Mouse (Mus musculus) embryonic facial prominence, embryonic 12.5 days (tissue): ENCODE measurements around the gene Mpig6b. TPM values are rescaled to one million over a fixed set of nuclear protein-coding genes. Genes with fewer than 3 reads are reported as not detected.
"Not testable (repeated sequence)": the region's sequence is repeated elsewhere in the genome, so short reads cannot be mapped to it uniquely, and the experiment has no call there.

Source experiments
- ATAC-seq: fragments of 200-750 bp; cut with Nextera tagmentation; 2 replicates; pipeline ENCODE4 v1.8.0; 2017; ENCODE audit not compliant: insufficient number of reproducible peaks, insufficient read depth, low FRiP score, low TSS enrichment
- H3K27ac ChIP-seq: fragments of 300-500 bp; sonication (generic); 2 replicates; pipeline ENCODE4 v1.5.1; 2016; ENCODE audit warnings: mild to moderate bottlenecking
- H3K27me3 ChIP-seq: fragments of 300-500 bp; sonication (generic); 2 replicates; pipeline ENCODE4 v1.6.1; 2016; ENCODE audit warnings: mild to moderate bottlenecking, moderate library complexity
- H3K36me3 ChIP-seq: fragments of 300-500 bp; sonication (generic); 2 replicates; pipeline ENCODE4 v1.6.1; 2016; ENCODE audit warnings: mild to moderate bottlenecking
- H3K4me1 ChIP-seq: fragments of 300-500 bp; sonication (generic); 2 replicates; pipeline ENCODE4 v1.6.1; 2016
- H3K4me2 ChIP-seq: fragments of 300-500 bp; sonication (generic); replicated peaks from 2 replicates; pipeline ENCODE4 v1.6.1; 2016; ENCODE audit warnings: mild to moderate bottlenecking, moderate library complexity
- H3K4me3 ChIP-seq: fragments of 300-500 bp; sonication (generic); 2 replicates; pipeline ENCODE4 v1.5.1; 2016; ENCODE audit warnings: mild to moderate bottlenecking
- H3K9ac ChIP-seq: fragments of 300-500 bp; sonication (generic); 2 replicates; pipeline ENCODE4 v1.6.1; 2016; ENCODE audit warnings: mild to moderate bottlenecking, moderate library complexity
- H3K9me3 ChIP-seq: fragments of 300-500 bp; sonication (generic); 2 replicates; pipeline ENCODE4 v1.6.1; 2016; ENCODE audit warnings: mild to moderate bottlenecking, moderate library complexity
- WGBS: fragments of 180-500 bp; shearing (Covaris S2); methylation state at CpG from one replicate; pipeline ENCODE4 v1.1.7; 2016; 5-methylcytosine and 5-hydroxymethylcytosine counted together
- polyA plus RNA-seq: library from polyadenylated mRNA; unstranded; fragments of >200 nt; fragmentation: Nextera tagmentation; extraction: Ambion mirVana; gene quantifications from 2 replicates; pipeline ENCODE4 v1.2.1, GENCODE M21; 2016

Mpig6b gene
- polyA plus RNA-seq, 1 experiment from 2014 or later = 0.99 TPM

- H3K27me3 ChIP-seq = no peaks in the 10 kb centered on the region
- H3K4me1 ChIP-seq = peaks cover 29% of the 10 kb centered on the region
- 0 out of 2 replicates have a peak overlapping the region, but pooled peaks have one; percentile 85 for H3K9ac ChIP-seq
- no peak for ATAC-seq
- peak overlapping the region; percentile 55 for H3K4me3 ChIP-seq
- H3K27ac ChIP-seq = no peak overlapping the region
- H3K9me3 ChIP-seq = no peaks in the 10 kb centered on the region
- 83% methylated on average over 7 of the region's 7 CpGs for WGBS
- H3K4me2 ChIP-seq = peak overlapping the region; percentile 96
- no peaks in the 10 kb centered on the region for H3K36me3 ChIP-seq
Observed at GRCm38 (mm10) chr17:35044904-35045806, 20.8 kb downstream of the Mpig6b start.

- no peak for ATAC-seq
- no peak overlapping the region for H3K9ac ChIP-seq
- H3K36me3 ChIP-seq = no peaks in the 10 kb centered on the region
- no peaks in the 10 kb centered on the region for H3K27me3 ChIP-seq
- H3K4me3 ChIP-seq = no peak overlapping the region
- 0 out of 2 replicates have a peak overlapping the region, but pooled peaks have one; percentile 5 for H3K27ac ChIP-seq
- no peaks in the 10 kb centered on the region for H3K9me3 ChIP-seq
- H3K4me1 ChIP-seq = peaks cover 16% of the 10 kb centered on the region
- 79% methylated on average over 4 of the region's 4 CpGs for WGBS
- no peak overlapping the region for H3K4me2 ChIP-seq
Observed at GRCm38 (mm10) chr17:35043794-35044193, 22.2 kb downstream of the Mpig6b start.

- Histone ChIP-seq H3K9ac (no peak overlapping the region), H3K4me2 (no peak overlapping the region), H3K4me1 (no peaks in the 10 kb centered on the region), H3K27me3 (no peaks in the 10 kb centered on the region), H3K4me3 (no peak overlapping the region), H3K36me3 (no peaks in the 10 kb centered on the region), H3K9me3 (no peaks in the 10 kb centered on the region), H3K27ac (no peak overlapping the region)
- no peak for ATAC-seq
- WGBS = 85% methylated on average over 11 of the region's 11 CpGs
Observed at GRCm38 (mm10) chr17:35039121-35039873, 26.7 kb downstream of the Mpig6b start.

- H3K4me3 ChIP-seq = no peak overlapping the region
- H3K9me3 ChIP-seq = no peaks in the 10 kb centered on the region
- no peak overlapping the region for H3K4me2 ChIP-seq
- ATAC-seq = no peak
- no peak overlapping the region for H3K9ac ChIP-seq
- 68% methylated on average over 6 of the region's 6 CpGs for whole genome bisulfite sequencing
- H3K36me3 ChIP-seq = no peaks in the 10 kb centered on the region
- H3K27me3 ChIP-seq = no peaks in the 10 kb centered on the region
- peaks cover 2% of the 10 kb centered on the region; the same call in 1 of the 2 replicates for H3K4me1 ChIP-seq
- no peak overlapping the region for H3K27ac ChIP-seq
Observed at GRCm38 (mm10) chr17:35034896-35035295, 31.1 kb downstream of the Mpig6b start.

GRCm38 (mm10) chr17:35033703-35034102 lies 32.3 kb downstream of the Mpig6b start:
- not testable (repeated sequence) for H3K36me3 ChIP-seq, H3K9me3 ChIP-seq, H3K4me3 ChIP-seq, H3K4me1 ChIP-seq, ATAC-seq, H3K27me3 ChIP-seq, H3K27ac ChIP-seq, H3K4me2 ChIP-seq, H3K9ac ChIP-seq
- WGBS = 79% methylated on average over 1 of the region's 1 CpGs

- H3K36me3 ChIP-seq = no peaks in the 10 kb centered on the region
- WGBS = 72% methylated on average over 8 of the region's 8 CpGs
- H3K4me2 ChIP-seq = no peak overlapping the region
- H3K27me3 ChIP-seq = no peaks in the 10 kb centered on the region
- no peak overlapping the region for H3K27ac ChIP-seq
- no peak overlapping the region for H3K9ac ChIP-seq
- no peak for ATAC-seq
- no peaks in the 10 kb centered on the region for H3K9me3 ChIP-seq
- peaks cover 11% of the 10 kb centered on the region for H3K4me1 ChIP-seq
- no peak overlapping the region for H3K4me3 ChIP-seq
Observed at GRCm38 (mm10) chr17:35032323-35032870, 33.6 kb downstream of the Mpig6b start.

- WGBS = 86% methylated on average over 7 of the region's 7 CpGs
- Histone ChIP-seq H3K27ac (no peak overlapping the region), H3K4me3 (no peak overlapping the region), H3K27me3 (no peaks in the 10 kb centered on the region), H3K36me3 (no peaks in the 10 kb centered on the region), H3K4me1 (peaks cover 14% of the 10 kb centered on the region), H3K9ac (no peak overlapping the region), H3K4me2 (no peak overlapping the region), H3K9me3 (no peaks in the 10 kb centered on the region)
- ATAC-seq = no peak
Observed at GRCm38 (mm10) chr17:35031880-35032279, 34.1 kb downstream of the Mpig6b start.

GRCm38 (mm10) chr17:35031272-35031671 lies 34.7 kb downstream of the Mpig6b start:
- H3K27me3 ChIP-seq = no peaks in the 10 kb centered on the region
- peak overlapping the region; percentile 8; the same call in 1 of the 2 replicates for H3K9ac ChIP-seq
- H3K4me3 ChIP-seq = no peak overlapping the region
- H3K4me2 ChIP-seq = no peak overlapping the region
- 91% methylated on average over 11 of the region's 11 CpGs for WGBS
- H3K36me3 ChIP-seq = no peaks in the 10 kb centered on the region
- ATAC-seq = no peak
- H3K27ac ChIP-seq = no peak overlapping the region
- peaks cover 17% of the 10 kb centered on the region for H3K4me1 ChIP-seq
- no peaks in the 10 kb centered on the region for H3K9me3 ChIP-seq

- Histone ChIP-seq H3K27me3 (no peaks in the 10 kb centered on the region), H3K27ac (no peak overlapping the region), H3K36me3 (no peaks in the 10 kb centered on the region), H3K4me1 (peaks cover 19% of the 10 kb centered on the region), H3K4me2 (no peak overlapping the region; the same call in 1 of the 2 replicates), H3K4me3 (no peak overlapping the region), H3K9me3 (no peaks in the 10 kb centered on the region), H3K9ac (no peak overlapping the region)
- 32% methylated on average over 19 of the region's 19 CpGs for WGBS
- ATAC-seq = no peak
Observed at GRCm38 (mm10) chr17:35029691-35030532, 36.1 kb downstream of the Mpig6b start.

- Histone ChIP-seq H3K9me3 (no peaks in the 10 kb centered on the region), H3K27ac (no peak overlapping the region), H3K36me3 (no peaks in the 10 kb centered on the region), H3K27me3 (no peaks in the 10 kb centered on the region), H3K4me1 (peaks cover 25% of the 10 kb centered on the region), H3K9ac (no peak overlapping the region), H3K4me3 (no peak overlapping the region), H3K4me2 (no peak overlapping the region)
- no peak for ATAC-seq
- 71% methylated on average over 2 of the region's 2 CpGs for WGBS
Observed at GRCm38 (mm10) chr17:35028315-35028714, 37.7 kb downstream of the Mpig6b start.
